Comparison of ENCODE assay signal across 17 mouse cellular contexts in the genomic region with DNA sequence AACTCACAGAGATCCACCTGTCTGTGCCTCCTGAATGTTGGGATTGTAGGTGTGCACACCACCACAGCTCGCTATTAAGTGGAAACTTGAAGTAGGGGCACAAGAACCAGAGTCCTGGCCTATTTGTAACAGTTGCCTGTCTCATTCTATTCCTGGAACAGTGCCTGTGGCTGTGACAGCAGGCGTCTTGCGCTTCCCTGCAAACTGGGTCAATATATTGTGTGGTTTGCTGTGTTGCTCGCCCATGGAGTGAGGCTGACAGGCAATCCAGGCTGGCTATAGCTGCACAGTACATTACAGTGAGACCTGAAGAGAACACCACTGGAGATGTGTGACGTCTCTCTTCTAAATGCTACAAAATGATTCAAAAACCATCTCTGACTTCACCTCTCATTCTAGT. TPM values are rescaled to one million over a fixed set of nuclear protein-coding genes. Genes with fewer than 3 reads are reported as not detected.
DNase-seq lines count a peak whose midpoint lies in the region; ATAC-seq and TF ChIP-seq lines count a peak whose summit lies in the region.
"Had no signal": no experiment of that assay in that cellular context is flagged by ENCODE, and none has a peak within 500 bp of the region (broad histone marks: within the 10 kb centered on the region; RNA-seq: fewer than 3 reads in every experiment).

No protein-coding gene starts in this region.

- no peak for TF ChIP-seq CTCF in gastrocnemius, adult 2 months (IDR thresholded peaks at IDR 0.05)
- TF ChIP-seq CTCF in midbrain, postnatal 0 days (IDR thresholded peaks at IDR 0.05): no peak

- no peaks in the 10 kb centered on the region for H3K9me3 ChIP-seq in midbrain, postnatal 0 days (ENCODE audit: low read length)
- H3K9me3 ChIP-seq in midbrain, embryonic 16.5 days (replicated peaks; ENCODE audit: control insufficient read depth, low read length, poor library complexity, severe bottlenecking): no peaks in the 10 kb centered on the region
- H3K9me3 ChIP-seq: forebrain, embryonic 12.5 days; hindbrain, embryonic 12.5 days; midbrain, embryonic 10.5 days had no signal

- H3K9ac ChIP-seq in midbrain, postnatal 0 days (replicated peaks; ENCODE audit: low read length, poor library complexity, severe bottlenecking): no peak overlapping the region
- no peak overlapping the region for H3K9ac ChIP-seq in midbrain, embryonic 16.5 days (ENCODE audit: low read depth, low read length)
- H3K9ac ChIP-seq: forebrain, embryonic 12.5 days; hindbrain, embryonic 12.5 days had no signal

- no peaks in the 10 kb centered on the region for H3K27me3 ChIP-seq in midbrain, postnatal 0 days (ENCODE audit: insufficient read depth, low read length)
- H3K27me3 ChIP-seq in midbrain, embryonic 16.5 days (ENCODE audit: control insufficient read depth, insufficient read depth, low read depth, low read length): no peaks in the 10 kb centered on the region
- H3K27me3 ChIP-seq: forebrain, embryonic 12.5 days; hindbrain, embryonic 12.5 days; Patski had no signal

- H3K4me2 ChIP-seq in midbrain, postnatal 0 days (ENCODE audit: low read depth, low read length, poor library complexity, severe bottlenecking): no peak overlapping the region
- no peak overlapping the region for H3K4me2 ChIP-seq in midbrain, embryonic 16.5 days (ENCODE audit: low read length)
- H3K4me2 ChIP-seq: forebrain, embryonic 12.5 days; hindbrain, embryonic 12.5 days had no signal

- intact Hi-C loops in gastrocnemius, adult 2 months (cut with DNase I): no loop called here

- ATAC-seq in midbrain, postnatal 0 days (ENCODE audit: low FRiP score): no peak
- no peak for ATAC-seq in midbrain, embryonic 16.5 days
- ATAC-seq: activated CD4-positive, CD25-positive, alpha-beta regulatory T cell, adult 4 months; intestine, embryonic 16.5 days; Patski had no signal

- H3K4me3 ChIP-seq in gastrocnemius, adult 2 months: no peak overlapping the region
- no peak overlapping the region for H3K4me3 ChIP-seq in midbrain, postnatal 0 days (ENCODE audit: low read depth, low read length)
- no peak overlapping the region for H3K4me3 ChIP-seq in midbrain, embryonic 16.5 days (ENCODE audit: low read depth, low read length)
- H3K4me3 ChIP-seq: forebrain, embryonic 12.5 days; hindbrain, embryonic 12.5 days; midbrain, embryonic 10.5 days had no signal

- H3K4me1 ChIP-seq in midbrain, postnatal 0 days (ENCODE audit: insufficient read depth, low read length): no peaks in the 10 kb centered on the region
- no peaks in the 10 kb centered on the region for H3K4me1 ChIP-seq in midbrain, embryonic 16.5 days (ENCODE audit: control insufficient read depth, insufficient read depth, low read length)
- H3K4me1 ChIP-seq: forebrain, embryonic 12.5 days; hindbrain, embryonic 12.5 days; midbrain, embryonic 10.5 days had no signal

- DNase-seq in gastrocnemius, adult 2 months: peak; percentile 51
- no peak for DNase-seq in gastrocnemius, adult 8-10 months (ENCODE audit: low spot score in 2 of 2)
- DNase-seq in midbrain, postnatal 0 days (ENCODE audit: low spot score): peak; percentile 40
- peak; percentile 78 to 86 for DNase-seq in cerebellum, adult 18-20 months
- DNase-seq in cerebellum, postnatal 36 days: peak; percentile 70 to 76
- no peak for DNase-seq in kidney, adult 18-20 months
- DNase-seq: adrenal gland, postnatal 36 days; lung, adult 18-20 months; lung, postnatal 36 days; thymus, postnatal 4 days had no signal

- H3K36me3 ChIP-seq in midbrain, postnatal 0 days (ENCODE audit: insufficient read depth, low read length): peaks cover 26% of the 10 kb centered on the region
- H3K36me3 ChIP-seq in midbrain, embryonic 16.5 days (ENCODE audit: control insufficient read depth, insufficient read depth, low read length): peaks cover 8% of the 10 kb centered on the region; the same call in 1 of the 2 replicates

- WGBS in midbrain, postnatal 0 days: 81% methylated on average over 5 of the region's 5 CpGs
- 87% methylated on average over 5 of the region's 5 CpGs for WGBS in midbrain, embryonic 16.5 days

- H3K27ac ChIP-seq in gastrocnemius, adult 2 months: peak overlapping the region; percentile 76
- no peak overlapping the region for H3K27ac ChIP-seq in midbrain, postnatal 0 days (ENCODE audit: low read depth, low read length)
- H3K27ac ChIP-seq in midbrain, embryonic 16.5 days (ENCODE audit: low read length): no peak overlapping the region
- H3K27ac ChIP-seq: forebrain, embryonic 12.5 days; hindbrain, embryonic 12.5 days; midbrain, embryonic 10.5 days had no signal

RNA-seq across cellular contexts. Expression of gene Rab11fip3, which starts 37.8 kb away (rescaled TPM):
- total RNA-seq in gastrocnemius, adult 2 months (2021): 10 to 100 TPM; 76.3 to 92.0 TPM
- total RNA-seq in gastrocnemius, adult 8-10 months (2022): 10 to 100 TPM; 71.4 to 85.9 (median 78.5) TPM
- 34.7 and 35.7 TPM in 2 replicates for total RNA-seq in midbrain, postnatal 0 days (2014; rRNA removed)
- 14.8 and 18.3 TPM in 2 replicates for polyA plus RNA-seq in midbrain, postnatal 0 days (2015; fragmentation: Nextera tagmentation; extraction: Ambion mirVana)
- polyA plus RNA-seq in midbrain, embryonic 16.5 days (2015; fragmentation: Nextera tagmentation; extraction: Ambion mirVana): 25.8 and 30.1 TPM in 2 replicates

RNA-seq across cellular contexts. Expression of gene Capn15, which starts 46.0 kb away (rescaled TPM):
- total RNA-seq in gastrocnemius, adult 2 months (2021): 1 to 10 TPM; 6.0 to 9.4 TPM
- 1 to 10 TPM; 2.9 to 5.0 (median 4.1) TPM for total RNA-seq in gastrocnemius, adult 8-10 months (2022)
- 29.7 and 36.8 TPM in 2 replicates for total RNA-seq in midbrain, postnatal 0 days (2014; rRNA removed)
- 14.7 and 20.1 TPM in 2 replicates for polyA plus RNA-seq in midbrain, postnatal 0 days (2015; fragmentation: Nextera tagmentation; extraction: Ambion mirVana)
- 20.6 and 20.8 TPM in 2 replicates for polyA plus RNA-seq in midbrain, embryonic 16.5 days (2015; fragmentation: Nextera tagmentation; extraction: Ambion mirVana)

RNA-seq across cellular contexts. Expression of gene Decr2, which starts 58.6 kb away (rescaled TPM):
- total RNA-seq in gastrocnemius, adult 2 months (2021): 1 to 10 TPM; 2.1 to 3.0 TPM
- total RNA-seq in gastrocnemius, adult 8-10 months (2022): 1 to 10 TPM; 2.8 to 4.2 (median 2.8) TPM
- 38.0 and 41.1 TPM in 2 replicates for total RNA-seq in midbrain, postnatal 0 days (2014; rRNA removed)
- 42.3 and 44.4 TPM in 2 replicates for polyA plus RNA-seq in midbrain, postnatal 0 days (2015; fragmentation: Nextera tagmentation; extraction: Ambion mirVana)
- polyA plus RNA-seq in midbrain, embryonic 16.5 days (2015; fragmentation: Nextera tagmentation; extraction: Ambion mirVana): 38.2 and 41.3 TPM in 2 replicates

Comparison
In these comparisons a context has a peak if more than half of its experiments do, and no peak if none do; other contexts are left out.
1. DNase-seq: peak in gastrocnemius, adult 2 months (single experiment), midbrain, postnatal 0 days (single experiment), cerebellum, adult 18-20 months (2 of 2) and cerebellum, postnatal 36 days (2 of 2); none in gastrocnemius, adult 8-10 months (0 of 2) and kidney, adult 18-20 months (single experiment).